Mouse (Mus musculus): ENCODE results near the gene Lrrk1. TPM values are rescaled to one million over a fixed set of nuclear protein-coding genes. Genes with fewer than 3 reads are reported as not detected.
A peak's percentile ranks its signal among the peaks of the same experiment; 100 is the strongest.

Gene Lrrk1
- polyA plus RNA-seq, 1 experiment from 2014 or later, result 2.7 TPM

GRCm38 (mm10) chr7:66333906-66334500 lies 54.1 kb downstream of the Lrrk1 start:
- Histone ChIP-seq H3K36me3 (ENCODE audit: control insufficient read depth, insufficient read depth) (no peaks in the 10 kb centered on the region), H3K4me2 (ENCODE audit: low read length) (no peak overlapping the region), H3K9ac (replicated peaks; ENCODE audit: low read depth, low read length) (no peak overlapping the region), H3K4me1 (replicated peaks; ENCODE audit: control insufficient read depth, insufficient read depth, low read length) (no peaks in the 10 kb centered on the region), H3K9me3 (ENCODE audit: control insufficient read depth, low read length) (no peaks in the 10 kb centered on the region), H3K27me3 (replicated peaks; ENCODE audit: control insufficient read depth, insufficient read depth, low read length) (no peaks in the 10 kb centered on the region), H3K27ac (ENCODE audit: low read length) (no peak overlapping the region), H3K4me3 (replicated peaks; ENCODE audit: low read length) (no peak overlapping the region)
- no peak for ATAC-seq
- 85% methylated on average over 4 of the region's 4 CpGs for WGBS

- no peak overlapping the region for H3K4me2 ChIP-seq (ENCODE audit: low read length)
- H3K27me3 ChIP-seq (replicated peaks; ENCODE audit: control insufficient read depth, insufficient read depth, low read length), result no peaks in the 10 kb centered on the region
- ATAC-seq, result no peak
- no peaks in the 10 kb centered on the region for H3K4me1 ChIP-seq (replicated peaks; ENCODE audit: control insufficient read depth, insufficient read depth, low read length)
- 85% methylated on average over 8 of the region's 8 CpGs for WGBS
- no peak overlapping the region for H3K4me3 ChIP-seq (replicated peaks; ENCODE audit: low read length)
- H3K36me3 ChIP-seq (ENCODE audit: control insufficient read depth, insufficient read depth), result no peaks in the 10 kb centered on the region
- no peak overlapping the region for H3K27ac ChIP-seq (ENCODE audit: low read length)
- H3K9ac ChIP-seq (replicated peaks; ENCODE audit: low read depth, low read length), result no peak overlapping the region
- H3K9me3 ChIP-seq (ENCODE audit: control insufficient read depth, low read length), result no peaks in the 10 kb centered on the region
These were observed 55.8 kb downstream of the Lrrk1 start for GRCm38 (mm10) chr7:66332340-66332739.

DNA sequence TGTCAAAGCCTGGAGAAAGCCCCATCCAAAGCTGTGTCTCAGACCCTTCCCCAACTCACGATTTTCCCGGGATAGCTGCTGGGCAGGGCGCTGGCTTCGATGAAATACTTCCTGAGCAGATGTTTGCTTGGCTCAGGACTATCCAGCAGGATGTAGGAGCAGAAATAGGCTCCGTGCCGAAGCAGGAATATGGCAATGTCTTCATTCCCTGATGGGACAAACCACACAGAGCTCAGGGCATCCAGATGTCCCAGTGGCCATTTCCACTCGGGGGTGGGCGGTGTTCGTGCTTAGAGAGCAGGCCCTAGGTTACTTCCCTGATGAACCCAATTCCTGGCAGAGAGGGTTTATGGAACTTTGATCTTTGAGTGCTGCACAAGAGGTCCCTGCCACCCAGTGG lies 57.5 kb downstream of the Lrrk1 start:
- no peak overlapping the region for H3K27ac ChIP-seq (ENCODE audit: low read length)
- H3K9ac ChIP-seq (replicated peaks; ENCODE audit: low read depth, low read length), result no peak overlapping the region
- no peaks in the 10 kb centered on the region for H3K36me3 ChIP-seq (ENCODE audit: control insufficient read depth, insufficient read depth)
- WGBS, result 90% methylated on average over 9 of the region's 9 CpGs
- H3K4me3 ChIP-seq (replicated peaks; ENCODE audit: low read length), result no peak overlapping the region
- no peaks in the 10 kb centered on the region for H3K4me1 ChIP-seq (replicated peaks; ENCODE audit: control insufficient read depth, insufficient read depth, low read length)
- no peaks in the 10 kb centered on the region for H3K27me3 ChIP-seq (replicated peaks; ENCODE audit: control insufficient read depth, insufficient read depth, low read length)
- no peak overlapping the region for H3K4me2 ChIP-seq (ENCODE audit: low read length)
- H3K9me3 ChIP-seq (ENCODE audit: control insufficient read depth, low read length), result 0 out of 2 replicates have a peak, but pooled peaks cover 2% of the 10 kb centered on the region
- ATAC-seq, result no peak

- WGBS, result 60% methylated on average over 2 of the region's 2 CpGs
These were observed 60.6 kb downstream of the Lrrk1 start for GRCm38 (mm10) chr7:66327516-66327915.

DNA sequence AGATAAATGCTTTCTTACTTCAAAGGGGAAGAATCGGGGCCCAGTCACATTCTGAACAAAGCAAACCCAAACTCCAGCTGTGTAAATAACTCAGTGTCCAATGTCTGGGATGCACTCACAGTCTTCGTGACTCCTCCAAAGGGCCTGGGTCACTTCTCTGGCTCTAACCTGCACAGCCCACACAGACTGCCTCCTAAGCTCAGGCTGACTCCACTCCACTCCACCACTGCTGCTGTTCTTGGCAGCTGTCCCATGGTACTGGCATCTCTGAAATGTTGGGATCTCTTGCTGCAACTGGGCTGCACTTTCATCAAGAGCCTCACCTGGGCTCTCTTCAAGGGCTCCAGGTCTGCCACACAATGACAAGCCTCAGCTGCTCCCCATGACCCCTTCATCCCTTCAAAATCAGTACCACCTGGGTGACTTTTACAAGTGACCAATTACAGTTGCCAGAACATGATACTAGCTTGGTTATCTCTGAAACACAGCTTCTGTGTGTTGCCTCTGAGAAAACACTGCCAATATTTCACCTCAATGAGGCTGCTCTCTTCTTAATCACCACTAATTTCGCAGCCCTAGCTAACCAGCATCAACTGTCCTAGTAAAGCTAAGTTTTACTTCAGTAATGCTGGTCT lies 62.6 kb downstream of the Lrrk1 start:
- H3K27ac ChIP-seq (ENCODE audit: low read length), result no peak overlapping the region
- no peak overlapping the region for H3K4me3 ChIP-seq (replicated peaks; ENCODE audit: low read length)
- ATAC-seq, result no peak
- no peak overlapping the region for H3K4me2 ChIP-seq (ENCODE audit: low read length)
- no peak overlapping the region for H3K9ac ChIP-seq (replicated peaks; ENCODE audit: low read depth, low read length)
- 84% methylated on average over 3 of the region's 3 CpGs for WGBS
- 0 out of 2 replicates have a peak, but pooled peaks cover 2% of the 10 kb centered on the region for H3K9me3 ChIP-seq (ENCODE audit: control insufficient read depth, low read length)
- H3K27me3 ChIP-seq (replicated peaks; ENCODE audit: control insufficient read depth, insufficient read depth, low read length), result no peaks in the 10 kb centered on the region
- H3K4me1 ChIP-seq (replicated peaks; ENCODE audit: control insufficient read depth, insufficient read depth, low read length), result peaks cover 4% of the 10 kb centered on the region; the same call in 1 of the 2 replicates
- no peaks in the 10 kb centered on the region for H3K36me3 ChIP-seq (ENCODE audit: control insufficient read depth, insufficient read depth)

More at GRCm38 (mm10) chr7:66327516-66327915, 60.6 kb downstream of the Lrrk1 start:
- Histone ChIP-seq H3K4me3 (replicated peaks; ENCODE audit: low read length) (no peak overlapping the region), H3K36me3 (ENCODE audit: control insufficient read depth, insufficient read depth) (no peaks in the 10 kb centered on the region), H3K27me3 (replicated peaks; ENCODE audit: control insufficient read depth, insufficient read depth, low read length) (no peaks in the 10 kb centered on the region), H3K9me3 (ENCODE audit: control insufficient read depth, low read length) (0 out of 2 replicates have a peak, but pooled peaks cover 2% of the 10 kb centered on the region), H3K4me1 (replicated peaks; ENCODE audit: control insufficient read depth, insufficient read depth, low read length) (no peaks in the 10 kb centered on the region), H3K27ac (ENCODE audit: low read length) (no peak overlapping the region), H3K9ac (replicated peaks; ENCODE audit: low read depth, low read length) (no peak overlapping the region), H3K4me2 (ENCODE audit: low read length) (no peak overlapping the region)
- no peak for ATAC-seq

DNA sequence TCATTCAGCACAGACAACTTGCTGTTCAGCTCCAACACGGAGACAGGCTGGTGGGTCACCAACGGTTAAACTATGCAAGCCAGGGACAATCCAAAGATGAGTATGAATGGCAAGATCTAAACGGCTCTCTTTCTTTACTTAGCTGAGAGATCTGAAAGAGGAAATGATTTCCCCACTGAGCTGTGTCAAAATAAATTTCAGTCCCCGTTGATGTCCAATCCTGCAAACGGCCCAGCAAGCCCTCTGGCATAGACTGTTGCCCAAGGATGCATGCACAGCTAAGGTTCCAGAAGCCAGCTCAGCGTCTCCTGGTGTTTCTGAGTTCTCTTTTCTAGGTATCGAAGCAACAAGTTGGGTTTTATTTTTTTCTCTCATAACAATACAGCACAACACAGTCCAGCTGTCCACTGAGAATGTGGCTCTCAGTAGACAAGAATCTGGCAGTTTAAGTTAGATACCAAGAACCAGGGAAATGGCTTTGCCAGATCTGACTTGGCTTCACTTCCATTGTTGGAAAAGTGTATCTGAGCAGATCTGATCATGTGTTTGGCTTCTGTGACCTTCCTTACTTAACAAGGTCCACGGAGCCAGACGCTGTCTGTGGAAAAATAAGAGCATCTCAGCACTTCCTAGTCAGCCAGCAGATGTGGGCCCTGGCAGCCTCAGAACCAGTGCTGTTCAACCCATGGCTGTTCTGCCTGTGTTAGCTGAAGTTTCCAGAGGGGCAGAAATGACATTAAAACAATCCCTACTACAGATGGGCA lies 64.7 kb downstream of the Lrrk1 start:
- 80% methylated on average over 9 of the region's 9 CpGs for WGBS
- Histone ChIP-seq H3K36me3 (ENCODE audit: control insufficient read depth, insufficient read depth) (no peaks in the 10 kb centered on the region), H3K9ac (replicated peaks; ENCODE audit: low read depth, low read length) (no peak overlapping the region), H3K4me1 (replicated peaks; ENCODE audit: control insufficient read depth, insufficient read depth, low read length) (peaks cover 4% of the 10 kb centered on the region; the same call in 1 of the 2 replicates), H3K27ac (ENCODE audit: low read length) (no peak overlapping the region), H3K27me3 (replicated peaks; ENCODE audit: control insufficient read depth, insufficient read depth, low read length) (no peaks in the 10 kb centered on the region), H3K4me3 (replicated peaks; ENCODE audit: low read length) (no peak overlapping the region), H3K9me3 (ENCODE audit: control insufficient read depth, low read length) (0 out of 2 replicates have a peak, but pooled peaks cover 2% of the 10 kb centered on the region), H3K4me2 (ENCODE audit: low read length) (no peak overlapping the region)
- no peak for ATAC-seq

DNA sequence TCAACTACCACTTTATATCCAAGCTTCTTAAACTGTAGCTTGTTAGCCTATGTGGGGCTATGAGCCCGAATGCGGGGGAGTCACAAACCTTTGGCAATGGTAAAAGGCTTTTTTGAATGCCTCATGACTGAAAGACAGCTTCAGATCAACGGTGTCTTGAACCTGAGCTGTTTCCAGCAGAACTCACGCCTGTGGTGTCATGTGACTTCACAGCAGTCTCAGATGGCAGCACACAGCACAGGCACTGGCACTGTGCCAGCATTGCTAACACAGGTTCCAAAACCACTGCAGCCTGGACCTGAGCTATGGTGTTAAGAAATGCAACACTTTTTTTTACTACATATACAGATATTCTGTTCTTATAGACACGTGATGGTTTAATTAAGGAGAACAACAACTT lies 67.2 kb downstream of the Lrrk1 start:
- H3K4me3 ChIP-seq (replicated peaks; ENCODE audit: low read length), result no peak overlapping the region
- H3K36me3 ChIP-seq (ENCODE audit: control insufficient read depth, insufficient read depth), result no peaks in the 10 kb centered on the region
- WGBS, result 27% methylated on average over 5 of the region's 5 CpGs
- H3K9ac ChIP-seq (replicated peaks; ENCODE audit: low read depth, low read length), result no peak overlapping the region
- peak; percentile 70 for ATAC-seq
- H3K4me1 ChIP-seq (replicated peaks; ENCODE audit: control insufficient read depth, insufficient read depth, low read length), result peaks cover 4% of the 10 kb centered on the region; the same call in 1 of the 2 replicates
- H3K9me3 ChIP-seq (ENCODE audit: control insufficient read depth, low read length), result no peaks in the 10 kb centered on the region
- H3K4me2 ChIP-seq (ENCODE audit: low read length), result no peak overlapping the region
- H3K27me3 ChIP-seq (replicated peaks; ENCODE audit: control insufficient read depth, insufficient read depth, low read length), result no peaks in the 10 kb centered on the region
- no peak overlapping the region for H3K27ac ChIP-seq (ENCODE audit: low read length)

DNA sequence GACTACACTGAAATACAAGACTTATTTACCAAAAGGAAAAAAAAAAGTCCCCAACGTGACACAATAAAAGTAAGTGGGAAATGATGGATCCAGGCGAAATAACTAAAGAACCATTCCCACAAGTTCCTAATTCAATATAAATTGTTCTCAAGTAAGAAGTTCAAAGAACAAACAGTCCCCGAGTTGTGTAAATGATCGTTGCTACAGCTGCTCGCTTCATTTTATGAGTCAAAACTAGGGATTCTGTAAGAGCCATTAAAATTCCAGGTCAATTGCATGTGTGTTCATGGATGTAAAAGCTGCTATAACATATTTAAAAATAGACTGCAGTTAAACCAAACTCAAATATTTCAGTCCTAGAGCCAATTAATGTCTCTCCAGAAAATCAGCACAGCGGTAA lies 70.0 kb downstream of the Lrrk1 start:
- no peaks in the 10 kb centered on the region for H3K27me3 ChIP-seq (replicated peaks; ENCODE audit: control insufficient read depth, insufficient read depth, low read length)
- H3K9ac ChIP-seq (replicated peaks; ENCODE audit: low read depth, low read length), result no peak overlapping the region
- H3K4me2 ChIP-seq (ENCODE audit: low read length), result no peak overlapping the region
- WGBS, result 90% methylated on average over 6 of the region's 6 CpGs
- H3K9me3 ChIP-seq (ENCODE audit: control insufficient read depth, low read length), result no peaks in the 10 kb centered on the region
- no peak overlapping the region for H3K27ac ChIP-seq (ENCODE audit: low read length)
- no peaks in the 10 kb centered on the region for H3K36me3 ChIP-seq (ENCODE audit: control insufficient read depth, insufficient read depth)
- H3K4me1 ChIP-seq (replicated peaks; ENCODE audit: control insufficient read depth, insufficient read depth, low read length), result peaks cover 4% of the 10 kb centered on the region; the same call in 1 of the 2 replicates
- ATAC-seq, result no peak
- H3K4me3 ChIP-seq (replicated peaks; ENCODE audit: low read length), result no peak overlapping the region

Data from forebrain, embryonic 16.5 days (tissue).